Mouse (Mus musculus) ES-E14 (cell line): ENCODE results near the gene Dhrs11.

Experiments used
- MAFK ChIP-seq: IDR thresholded peaks from 2 replicates; pipeline ENCODE4 v1.6.1; 2014; ENCODE audit warnings: mild to moderate bottlenecking, low read depth, low read length, inconsistent platforms; ENCODE audit not compliant: insufficient read depth
- ZNF384 ChIP-seq: IDR thresholded peaks from 2 replicates; pipeline ENCODE4 v1.6.1; 2012; ENCODE audit warnings: low read depth, low read length, inconsistent platforms

DNA sequence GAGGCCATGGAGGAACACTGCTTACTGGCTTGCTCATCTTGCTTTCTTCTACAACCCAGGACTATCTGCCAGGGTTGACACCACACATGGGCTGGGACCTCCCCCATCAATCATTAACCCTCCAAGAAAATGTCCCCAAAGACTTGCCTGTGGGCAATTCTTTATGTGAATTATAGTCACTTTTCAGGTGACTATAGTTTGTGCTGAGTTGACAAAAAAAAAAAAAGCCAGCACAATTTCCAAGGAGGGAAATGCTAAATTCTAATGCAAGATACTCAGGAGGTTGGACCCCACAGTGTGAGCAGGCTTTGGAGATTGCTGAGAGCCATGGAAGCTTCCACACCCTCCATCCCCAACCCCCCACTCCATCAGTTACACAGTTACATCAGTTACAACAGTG, 35.2 kb downstream of the Dhrs11 start:
- TF ChIP-seq MAFK (peak; percentile 85), ZNF384 (no peak)
